8 mouse cellular contexts compared by ENCODE assay signal in genomic region chr15:82416797-82417789, GRCm38 (mm10). TPM values are rescaled to one million over a fixed set of nuclear protein-coding genes. Genes with fewer than 3 reads are reported as not detected.
A peak's percentile ranks its signal among the peaks of the same experiment; 100 is the strongest.
DNase-seq lines count a peak whose midpoint lies in the region; ATAC-seq lines count a peak whose summit lies in the region.

No protein-coding gene starts in this region.

- peak; percentile 75 for ATAC-seq in inflammation-experienced regulatory T-cells, adult 6 months
- ATAC-seq in megakaryocyte progenitor cell, adult 5-6 weeks (replicated peaks; ENCODE audit: poor library complexity), result peak; percentile 99

- DNase-seq in adipocyte (ENCODE audit: low spot score), result peak; percentile 79
- peak; percentile 85 for DNase-seq in embryo, embryonic 10 days (ENCODE audit: low spot score)
- DNase-seq in gastrocnemius, postnatal 14 days, result peak; percentile 87
- DNase-seq in left cerebral cortex, adult 9 months (ENCODE audit: low spot score in 2 of 2), result peak; percentile 33 to 89
- peak; percentile 86 to 88 for DNase-seq in right cerebral cortex, postnatal 10 days (ENCODE audit: low spot score in 2 of 2)
- peak; percentile 85 for DNase-seq in urinary bladder, postnatal 14 days (ENCODE audit: low spot score)

- intact Hi-C loops in gastrocnemius, postnatal 14 days (cut with DNase I; ENCODE audit: low total_unique reads), result loop anchor here (5.0 kb wide), 1 partner anchor 145 kb away; the partner anchor contains the start of gene Sept3

RNA-seq across cellular contexts. Expression of gene Cyp2d10, which starts 10.1 kb away (rescaled TPM):
- not detected for total RNA-seq in gastrocnemius, postnatal 14 days (2021)
- polyA plus RNA-seq in inflammation-experienced regulatory T-cells, adult 6 months (2017; shearing (Covaris generic)), result not detected
- total RNA-seq in megakaryocyte progenitor cell, adult 5-6 weeks (2015), result not detected in 2 replicates
- total RNA-seq in megakaryocyte progenitor cell, adult 5-6 weeks (2017), result not detected in 2 replicates

RNA-seq across cellular contexts. Expression of gene Cyp2d9, which starts 16.1 kb away (rescaled TPM):
- not detected for total RNA-seq in gastrocnemius, postnatal 14 days (2021)
- not detected for polyA plus RNA-seq in inflammation-experienced regulatory T-cells, adult 6 months (2017; shearing (Covaris generic))
- total RNA-seq in megakaryocyte progenitor cell, adult 5-6 weeks (2015), result not detected in 2 replicates
- total RNA-seq in megakaryocyte progenitor cell, adult 5-6 weeks (2017), result not detected in 2 replicates

RNA-seq across cellular contexts. Expression of gene Cyp2d11, which starts 23.3 kb away (rescaled TPM):
- total RNA-seq in gastrocnemius, postnatal 14 days (2021), result under 1 TPM; 0.12 to 0.13 TPM
- polyA plus RNA-seq in inflammation-experienced regulatory T-cells, adult 6 months (2017; shearing (Covaris generic)), result not detected
- total RNA-seq in megakaryocyte progenitor cell, adult 5-6 weeks (2015), result not detected in 2 replicates
- total RNA-seq in megakaryocyte progenitor cell, adult 5-6 weeks (2017), result not detected in 2 replicates

RNA-seq across cellular contexts. Expression of gene Cyp2d22, which starts 37.0 kb away (rescaled TPM):
- total RNA-seq in gastrocnemius, postnatal 14 days (2021), result 10 to 100 TPM; 11.4 to 12.9 TPM
- 1 to 10 TPM in 2 of 3 experiments, not detected in 1; 2.6 to 3.5 TPM for polyA plus RNA-seq in inflammation-experienced regulatory T-cells, adult 6 months (2017; shearing (Covaris generic))
- total RNA-seq in megakaryocyte progenitor cell, adult 5-6 weeks (2015), result 1.7 TPM in 1 of 2 replicates, not detected in the other
- 0.03 TPM in 1 of 2 replicates, not detected in the other for total RNA-seq in megakaryocyte progenitor cell, adult 5-6 weeks (2017)

Comparison
In these comparisons a context has a peak if more than half of its experiments do, and no peak if none do; other contexts are left out.
1. Peak in every context shown above with its lines: DNase-seq and ATAC-seq.